Mouse (Mus musculus) embryonic facial prominence, embryonic 15.5 days (tissue): ENCODE measurements around the gene Gm6502. TPM values are rescaled to one million over a fixed set of nuclear protein-coding genes. Genes with fewer than 3 reads are reported as not detected.
"Not testable (repeated sequence)": the region's sequence is repeated elsewhere in the genome, so short reads cannot be mapped to it uniquely, and the experiment has no call there.

Experiments
- ATAC-seq: fragments of 200-750 bp; cut with Nextera tagmentation; 2 replicates; pipeline ENCODE4 v1.8.0; 2017; ENCODE audit warnings: low read depth, moderate TSS enrichment; ENCODE audit not compliant: insufficient number of reproducible peaks, low FRiP score, low TSS enrichment
- H3K27ac ChIP-seq: fragments of 300-500 bp; sonication (generic); replicated peaks from 2 replicates; pipeline ENCODE4 v1.5.1; 2015; ENCODE audit warnings: mild to moderate bottlenecking, inconsistent platforms
- H3K27me3 ChIP-seq: fragments of 300-500 bp; sonication (generic); 2 replicates; pipeline ENCODE4 v1.6.1; 2015; ENCODE audit warnings: inconsistent platforms
- H3K36me3 ChIP-seq: fragments of 300-500 bp; sonication (generic); 2 replicates; pipeline ENCODE4 v1.6.1; 2015; ENCODE audit warnings: mild to moderate bottlenecking, inconsistent platforms
- H3K4me1 ChIP-seq: fragments of 300-500 bp; sonication (generic); 2 replicates; pipeline ENCODE4 v1.6.1; 2015; ENCODE audit warnings: inconsistent platforms
- H3K4me2 ChIP-seq: fragments of 300-500 bp; sonication (generic); replicated peaks from 2 replicates; pipeline ENCODE4 v1.6.1; 2015; ENCODE audit warnings: mild to moderate bottlenecking, inconsistent platforms
- H3K4me3 ChIP-seq: fragments of 300-500 bp; sonication (generic); replicated peaks from 2 replicates; pipeline ENCODE4 v1.5.1; 2015; ENCODE audit warnings: mild to moderate bottlenecking, inconsistent platforms
- H3K9ac ChIP-seq: fragments of 300-500 bp; sonication (generic); 2 replicates; pipeline ENCODE4 v1.6.1; 2015; ENCODE audit warnings: inconsistent platforms
- H3K9me3 ChIP-seq: fragments of 300-500 bp; sonication (generic); replicated peaks from 2 replicates; pipeline ENCODE4 v1.6.1; 2016; ENCODE audit warnings: inconsistent platforms
- WGBS: fragments of 180-500 bp; shearing (Covaris S2); methylation state at CpG from one replicate; pipeline ENCODE4 v1.1.7; 2015; 5-methylcytosine and 5-hydroxymethylcytosine counted together
- polyA plus RNA-seq: library from polyadenylated mRNA; unstranded; fragments of >200 nt; fragmentation: Nextera tagmentation; extraction: Ambion mirVana; gene quantifications from 2 replicates; pipeline ENCODE4 v1.2.1, GENCODE M21; 2015

Gm6502 gene
- polyA plus RNA-seq = not detected in 2 replicates

- no CpG with 5 or more reads among the region's 2 CpGs for whole genome bisulfite sequencing
- H3K27me3 ChIP-seq, H3K4me1 ChIP-seq, ATAC-seq, H3K27ac ChIP-seq, H3K9ac ChIP-seq, H3K36me3 ChIP-seq, H3K4me2 ChIP-seq, H3K9me3 ChIP-seq, H3K4me3 ChIP-seq: not testable (repeated sequence)
Observed at GRCm38 (mm10) chr5:94314135-94314534, at the start of gene Gm6502. Gene Gm6502 (plus strand): TSS chr5:94314435.

GRCm38 (mm10) chr5:94306696-94307095 lies 7.5 kb upstream of the Gm6502 start, which contains the start of gene A430089I19Rik:
Gene A430089I19Rik (minus strand): TSS chr5:94306796.
- not testable (repeated sequence) for H3K27me3 ChIP-seq, H3K9me3 ChIP-seq, ATAC-seq, H3K4me1 ChIP-seq, H3K4me2 ChIP-seq, H3K36me3 ChIP-seq, H3K9ac ChIP-seq, H3K27ac ChIP-seq, H3K4me3 ChIP-seq
- 90% methylated on average over 1 of the region's 1 CpGs for WGBS

- not testable (repeated sequence) for H3K9ac ChIP-seq, H3K4me1 ChIP-seq, H3K4me2 ChIP-seq, H3K4me3 ChIP-seq, H3K9me3 ChIP-seq, H3K36me3 ChIP-seq, ATAC-seq, H3K27ac ChIP-seq, H3K27me3 ChIP-seq
- no CpG with 5 or more reads among the region's 2 CpGs for WGBS
Observed at GRCm38 (mm10) chr5:94339449-94339848, 25.2 kb downstream of the Gm6502 start, which contains the start of gene AA792892. Gene AA792892 (plus strand): TSS chr5:94339749.

Other genes with a start within 250 kb of the Gm6502 start
- not detected in 2 replicates for gene BC061212, start 243.9 kb upstream of the Gm6502 start, polyA plus RNA-seq
- gene Gm6351, start 238.1 kb upstream of the Gm6502 start, polyA plus RNA-seq = not detected in 2 replicates
- not detected in 2 replicates for gene Gm3106, start 96.4 kb upstream of the Gm6502 start, polyA plus RNA-seq
- not detected in 2 replicates for gene A430089I19Rik, start 7.6 kb upstream of the Gm6502 start, polyA plus RNA-seq
- gene AA792892, start 25.3 kb downstream of the Gm6502 start, polyA plus RNA-seq = not detected in 2 replicates
- gene Gm7682, start 131.3 kb downstream of the Gm6502 start, polyA plus RNA-seq = not detected in 2 replicates
- not detected in 2 replicates for gene Gm3139, start 211.9 kb downstream of the Gm6502 start, polyA plus RNA-seq